Mouse (Mus musculus) hindbrain, embryonic 15.5 days (tissue): ENCODE measurements at regions not wholly inside any gene's neighbourhood (a gene's known extent, or its start where the extent isn't known, plus 50 kb on each side); places are given as distances from the start of the nearest gene placed in this dataset.

Experiments
- ATAC-seq: fragments of 200-750 bp; cut with Nextera tagmentation; 2 replicates; pipeline ENCODE4 v1.8.0; 2017; ENCODE audit warnings: low read depth, moderate number of reproducible peaks, moderate TSS enrichment; ENCODE audit not compliant: low FRiP score
- H3K27ac ChIP-seq: fragments of 300-500 bp; sonication (generic); replicated peaks from 2 replicates; pipeline ENCODE4 v1.5.1; 2015; ENCODE audit warnings: mild to moderate bottlenecking, inconsistent platforms
- H3K27me3 ChIP-seq: fragments of 300-500 bp; sonication (generic); 2 replicates; pipeline ENCODE4 v1.6.1; 2015; ENCODE audit warnings: control low read depth, inconsistent platforms
- H3K36me3 ChIP-seq: fragments of 300-500 bp; sonication (generic); 2 replicates; pipeline ENCODE4 v1.6.1; 2015; ENCODE audit warnings: control low read depth, inconsistent platforms
- H3K4me1 ChIP-seq: fragments of 300-500 bp; sonication (generic); replicated peaks from 2 replicates; pipeline ENCODE4 v1.6.1; 2015; ENCODE audit warnings: control low read depth, inconsistent platforms
- H3K4me2 ChIP-seq: fragments of 300-500 bp; sonication (generic); 2 replicates; pipeline ENCODE4 v1.6.1; 2015; ENCODE audit warnings: moderate library complexity, mild to moderate bottlenecking, inconsistent platforms
- H3K4me3 ChIP-seq: fragments of 300-500 bp; sonication (generic); 2 replicates; pipeline ENCODE4 v1.5.1; 2015; ENCODE audit warnings: mild to moderate bottlenecking, inconsistent platforms
- H3K9ac ChIP-seq: fragments of 300-500 bp; sonication (generic); 2 replicates; pipeline ENCODE4 v1.6.1; 2015; ENCODE audit warnings: inconsistent platforms
- H3K9me3 ChIP-seq: fragments of 300-500 bp; sonication (generic); 2 replicates; pipeline ENCODE4 v1.6.1; 2016; ENCODE audit warnings: control low read depth, inconsistent platforms
- WGBS: fragments of 180-500 bp; shearing (Covaris S2); methylation state at CpG from one replicate; pipeline ENCODE4 v1.1.7; 2015; 5-methylcytosine and 5-hydroxymethylcytosine counted together

GRCm38 (mm10) chr2:30525295-30525694 lies 51.3 kb upstream of the Ier5l start:
- Histone ChIP-seq H3K9ac (no peak overlapping the region), H3K4me1 (no peaks in the 10 kb centered on the region), H3K4me2 (no peak overlapping the region), H3K9me3 (no peaks in the 10 kb centered on the region), H3K4me3 (no peak overlapping the region), H3K27ac (no peak overlapping the region), H3K36me3 (no peaks in the 10 kb centered on the region), H3K27me3 (no peaks in the 10 kb centered on the region)
- WGBS, result 43% methylated on average over 9 of the region's 9 CpGs
- no peak for ATAC-seq

- no peaks in the 10 kb centered on the region for H3K9me3 ChIP-seq
- H3K4me3 ChIP-seq, result no peak overlapping the region
- no peaks in the 10 kb centered on the region for H3K36me3 ChIP-seq
- H3K4me2 ChIP-seq, result no peak overlapping the region
- H3K27me3 ChIP-seq, result no peaks in the 10 kb centered on the region
- H3K9ac ChIP-seq, result no peak overlapping the region
- WGBS, result 71% methylated on average over 3 of the region's 3 CpGs
- H3K27ac ChIP-seq, result no peak overlapping the region
- H3K4me1 ChIP-seq, result no peaks in the 10 kb centered on the region
- ATAC-seq, result no peak
Observed at GRCm38 (mm10) chr2:30525831-30526230, 51.8 kb upstream of the Ier5l start.

- H3K27ac ChIP-seq, result no peak overlapping the region
- no peaks in the 10 kb centered on the region for H3K9me3 ChIP-seq
- no peak overlapping the region for H3K9ac ChIP-seq
- H3K4me3 ChIP-seq, result no peak overlapping the region
- H3K4me1 ChIP-seq, result no peaks in the 10 kb centered on the region
- WGBS, result 57% methylated on average over 4 of the region's 4 CpGs
- no peaks in the 10 kb centered on the region for H3K36me3 ChIP-seq
- H3K27me3 ChIP-seq, result no peaks in the 10 kb centered on the region
- ATAC-seq, result no peak
- no peak overlapping the region for H3K4me2 ChIP-seq
Observed at GRCm38 (mm10) chr2:30527495-30527894, 53.5 kb upstream of the Ier5l start.

- no peak overlapping the region for H3K27ac ChIP-seq
- no peak overlapping the region for H3K4me2 ChIP-seq
- H3K4me3 ChIP-seq, result no peak overlapping the region
- no peak for ATAC-seq
- H3K4me1 ChIP-seq, result no peaks in the 10 kb centered on the region
- no peaks in the 10 kb centered on the region for H3K27me3 ChIP-seq
- H3K9me3 ChIP-seq, result no peaks in the 10 kb centered on the region
- no peak overlapping the region for H3K9ac ChIP-seq
- H3K36me3 ChIP-seq, result no peaks in the 10 kb centered on the region
Observed at GRCm38 (mm10) chr2:30532948-30533347, 58.9 kb upstream of the Ier5l start.

GRCm38 (mm10) chr2:30533367-30533766 lies 59.3 kb upstream of the Ier5l start:
- Histone ChIP-seq H3K4me1 (no peaks in the 10 kb centered on the region), H3K9me3 (no peaks in the 10 kb centered on the region), H3K4me3 (no peak overlapping the region), H3K27me3 (no peaks in the 10 kb centered on the region), H3K4me2 (no peak overlapping the region), H3K27ac (no peak overlapping the region), H3K9ac (no peak overlapping the region), H3K36me3 (no peaks in the 10 kb centered on the region)
- ATAC-seq, result no peak
- 97% methylated on average over 6 of the region's 6 CpGs for WGBS

- Histone ChIP-seq H3K27me3 (no peaks in the 10 kb centered on the region), H3K9me3 (no peaks in the 10 kb centered on the region), H3K27ac (no peak overlapping the region), H3K4me2 (no peak overlapping the region), H3K4me3 (no peak overlapping the region), H3K36me3 (no peaks in the 10 kb centered on the region), H3K9ac (no peak overlapping the region), H3K4me1 (no peaks in the 10 kb centered on the region)
- no peak for ATAC-seq
- WGBS, result 61% methylated on average over 10 of the region's 10 CpGs
Observed at GRCm38 (mm10) chr2:30534485-30534884, 60.4 kb upstream of the Cstad start.

GRCm38 (mm10) chr2:30539305-30539704 lies 55.5 kb upstream of the Cstad start:
- WGBS, result 88% methylated on average over 1 of the region's 1 CpGs

GRCm38 (mm10) chr2:30541541-30541940 lies 53.3 kb upstream of the Cstad start:
- peaks cover 33% of the 10 kb centered on the region for H3K4me1 ChIP-seq
- H3K36me3 ChIP-seq, result no peaks in the 10 kb centered on the region
- peak overlapping the region; percentile 34; the same call in 1 of the 2 replicates for H3K27ac ChIP-seq
- H3K4me2 ChIP-seq, result no peak overlapping the region
- H3K9me3 ChIP-seq, result no peaks in the 10 kb centered on the region
- H3K9ac ChIP-seq, result no peak overlapping the region
- no peak overlapping the region for H3K4me3 ChIP-seq
- no peak for ATAC-seq
- no peaks in the 10 kb centered on the region for H3K27me3 ChIP-seq
- WGBS, result 38% methylated on average over 4 of the region's 4 CpGs

More at GRCm38 (mm10) chr2:30539305-30539704, 55.5 kb upstream of the Cstad start:
- Histone ChIP-seq H3K36me3 (no peaks in the 10 kb centered on the region), H3K27me3 (no peaks in the 10 kb centered on the region), H3K27ac (no peak overlapping the region), H3K4me2 (no peak overlapping the region), H3K9me3 (no peaks in the 10 kb centered on the region), H3K9ac (no peak overlapping the region), H3K4me3 (no peak overlapping the region), H3K4me1 (peaks cover 12% of the 10 kb centered on the region)
- ATAC-seq, result no peak

GRCm38 (mm10) chr2:30544782-30545435 lies 49.9 kb upstream of the Cstad start:
- peak overlapping the region; percentile 88 for H3K27ac ChIP-seq
- WGBS, result 2% methylated on average over 35 of the region's 35 CpGs
- H3K9ac ChIP-seq, result peak overlapping the region; percentile 47
- H3K4me1 ChIP-seq, result peaks cover 42% of the 10 kb centered on the region
- peak overlapping the region; percentile 66 for H3K4me2 ChIP-seq
- no peaks in the 10 kb centered on the region for H3K9me3 ChIP-seq
- no peaks in the 10 kb centered on the region for H3K36me3 ChIP-seq
- no peaks in the 10 kb centered on the region for H3K27me3 ChIP-seq
- peak overlapping the region; percentile 30 for H3K4me3 ChIP-seq
- peak; percentile 92 for ATAC-seq
